Mouse (Mus musculus) heart, postnatal 4 days (tissue): Measurements from ENCODE around the gene Opn4. TPM values are rescaled to one million over a fixed set of nuclear protein-coding genes. Genes with fewer than 3 reads are reported as not detected.

Experiments
- DNase-seq: peaks from one replicate; pipeline ENCODE4 v3.0.0; 2021
- total RNA-seq, 2 experiments: library from RNA; stranded (reverse); gene quantifications; 2 replicates each; pipeline ENCODE4 v1.2.3; 2021

The Opn4 gene
- 1 to 10 TPM; 2.9 to 4.8 TPM for total RNA-seq

DNA sequence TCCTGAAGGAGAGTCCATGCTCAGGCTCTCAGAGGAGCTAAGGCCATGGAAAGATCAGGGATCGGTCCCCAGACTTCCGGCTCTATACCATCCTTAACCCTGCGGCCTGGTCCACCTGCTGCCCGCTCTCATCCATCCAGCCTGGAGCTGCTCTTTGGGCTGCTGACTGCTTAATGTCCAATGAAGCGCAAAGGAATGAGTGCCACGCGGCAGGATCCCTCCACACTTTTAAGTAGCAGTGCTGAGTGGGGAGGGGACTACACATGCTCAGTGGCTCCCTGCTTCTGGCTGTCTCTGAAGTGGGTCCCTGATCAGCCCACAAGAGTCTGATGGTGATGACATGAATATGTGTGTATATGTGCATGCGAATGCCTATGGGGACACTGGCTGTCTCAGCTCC, at the start of gene Opn4:
Opn4 (minus strand) TSS at position 202 of the 400 bp plus-strand sequence.
- DNase-seq: no peak

DNA sequence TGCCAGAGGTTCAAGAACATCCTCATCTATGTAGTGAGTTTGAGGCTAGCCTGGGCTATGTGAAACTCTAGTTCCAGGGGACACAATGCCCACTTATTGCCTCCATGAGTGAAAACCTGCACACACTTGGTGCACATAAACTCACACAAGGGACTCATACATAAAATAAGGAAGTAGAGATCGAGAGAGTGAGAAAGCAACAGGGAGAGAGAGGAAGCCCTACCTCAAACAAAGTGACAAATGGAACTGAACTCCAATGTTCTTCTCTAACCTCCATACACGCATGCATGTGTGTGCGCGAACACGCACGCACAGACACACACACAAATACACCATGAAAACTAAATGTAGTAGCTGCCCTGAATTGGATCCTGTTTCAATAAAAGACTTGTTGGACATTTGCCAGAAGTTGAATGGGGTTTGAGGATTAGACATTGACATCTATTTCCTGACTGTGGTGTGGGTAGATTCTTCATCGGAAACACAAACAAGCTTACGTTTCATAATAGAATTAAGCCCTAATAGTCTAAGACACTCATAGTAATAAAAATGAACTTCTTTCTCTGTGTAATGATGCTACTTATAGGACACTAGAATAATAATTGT, 48.0 kb upstream of the Opn4 start:
- DNase-seq: no peak

DNA sequence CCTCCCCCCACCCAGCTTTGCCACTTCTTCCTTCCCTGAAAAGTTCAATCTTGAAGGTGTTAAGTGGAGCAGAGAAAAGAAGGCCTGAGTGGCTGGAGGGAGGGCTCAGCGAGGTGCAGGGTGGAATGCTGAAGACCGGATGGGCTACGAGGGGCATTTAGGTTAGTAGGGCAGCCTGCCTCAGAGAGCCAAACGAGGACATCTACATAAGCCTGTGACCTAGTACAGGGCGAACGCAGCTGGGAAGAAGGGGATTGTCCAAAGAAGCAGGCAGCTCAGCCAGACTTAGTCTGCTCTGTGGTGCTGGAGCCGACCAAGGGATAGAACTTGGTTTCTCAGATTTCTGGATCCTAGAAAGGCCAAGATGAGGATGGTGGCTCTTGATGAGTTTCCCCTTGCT, 44.2 kb upstream of the Opn4 start:
- no peak for DNase-seq

DNA sequence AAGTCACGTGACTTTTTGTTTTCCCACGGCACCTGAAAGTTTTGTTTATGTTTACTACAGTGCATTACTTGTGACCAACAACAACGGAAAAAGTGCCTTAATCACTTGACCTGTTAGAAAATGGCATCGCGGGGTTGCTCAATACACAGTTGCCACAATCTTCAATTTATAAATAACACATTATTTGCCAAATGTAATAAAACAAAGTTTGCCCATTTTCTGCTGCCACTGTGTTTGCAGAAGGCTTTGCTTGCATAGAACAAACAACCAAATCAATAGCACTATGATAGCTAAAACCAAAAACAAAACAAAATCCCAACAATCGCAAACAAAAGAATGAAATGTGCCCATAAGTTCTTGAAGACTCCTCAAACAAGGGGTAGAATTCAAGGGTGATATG, 35.8 kb upstream of the Opn4 start:
- DNase-seq: no peak

DNA sequence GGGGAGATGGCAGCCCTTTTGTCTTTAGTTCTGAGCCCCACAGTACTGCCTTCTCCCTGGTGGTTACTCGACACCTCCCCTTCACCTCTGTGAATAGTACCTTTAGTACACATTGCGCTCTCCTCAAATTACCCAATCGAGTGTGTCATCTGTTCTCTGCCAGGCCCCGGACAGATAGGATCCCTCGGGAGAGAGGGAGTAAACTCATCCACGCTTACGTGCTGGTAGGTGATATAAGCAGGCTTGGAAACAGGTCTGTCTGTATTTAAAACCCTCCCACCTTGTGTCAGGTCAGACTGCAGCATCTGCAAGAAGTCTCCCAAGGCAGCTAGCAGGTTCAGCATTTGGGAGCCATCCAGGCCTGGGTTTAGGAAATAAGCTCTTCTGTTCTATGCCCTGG, 35.2 kb upstream of the Opn4 start:
- DNase-seq: no peak

DNA sequence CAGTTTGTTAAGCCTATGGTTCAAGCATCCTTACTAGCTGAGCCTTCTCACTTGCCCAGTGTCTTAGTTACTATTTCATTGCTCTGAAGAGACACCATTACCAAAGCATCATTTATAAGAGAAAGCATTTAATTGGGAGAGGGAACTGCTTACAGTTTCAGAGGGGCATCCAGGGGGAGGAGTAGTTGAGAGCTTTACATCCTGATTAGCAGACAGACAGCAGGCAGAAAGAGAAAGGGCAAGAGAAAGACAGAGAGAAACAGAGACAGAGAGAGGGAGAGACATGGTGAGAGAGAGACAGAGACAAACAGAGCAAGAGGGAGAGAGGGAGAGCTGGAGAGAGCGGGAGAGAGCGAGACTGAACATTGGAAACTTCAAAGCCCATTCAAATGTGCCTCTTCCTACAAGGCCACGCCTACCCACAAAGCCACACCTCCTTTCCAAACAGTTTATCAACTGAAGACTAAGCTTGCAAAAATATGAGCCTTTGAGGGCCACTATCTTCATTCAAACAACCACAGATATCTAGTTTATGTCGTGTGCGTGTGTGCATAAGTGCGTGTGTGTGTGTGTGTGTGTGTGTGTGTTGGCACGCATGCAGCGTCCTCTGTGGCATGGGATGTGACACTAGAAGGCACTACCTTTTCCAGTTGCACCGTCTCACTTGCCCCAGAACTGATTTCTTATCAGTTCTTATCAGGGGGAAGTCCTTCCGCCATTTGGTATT, 32.9 kb upstream of the Opn4 start:
- DNase-seq: no peak

DNA sequence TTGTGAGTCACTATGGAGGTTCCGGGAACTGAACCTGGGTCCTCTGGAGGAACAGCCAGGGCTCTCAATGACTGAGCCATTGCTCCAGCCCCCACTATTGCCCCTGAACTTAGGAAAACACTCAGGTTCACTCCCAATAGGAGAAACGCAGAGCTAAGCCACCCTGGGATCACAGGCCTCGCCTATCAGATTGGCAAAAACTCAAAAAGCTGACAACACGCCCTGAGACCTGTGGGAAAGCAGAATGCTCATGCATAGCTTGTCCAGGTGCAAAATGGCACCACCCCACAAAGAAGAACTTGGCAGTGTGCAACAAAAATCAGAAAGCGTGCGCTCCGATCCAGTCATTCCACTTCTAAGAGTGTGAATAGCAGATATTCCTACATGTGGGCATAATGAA, 26.9 kb upstream of the Opn4 start:
- no peak for DNase-seq

DNA sequence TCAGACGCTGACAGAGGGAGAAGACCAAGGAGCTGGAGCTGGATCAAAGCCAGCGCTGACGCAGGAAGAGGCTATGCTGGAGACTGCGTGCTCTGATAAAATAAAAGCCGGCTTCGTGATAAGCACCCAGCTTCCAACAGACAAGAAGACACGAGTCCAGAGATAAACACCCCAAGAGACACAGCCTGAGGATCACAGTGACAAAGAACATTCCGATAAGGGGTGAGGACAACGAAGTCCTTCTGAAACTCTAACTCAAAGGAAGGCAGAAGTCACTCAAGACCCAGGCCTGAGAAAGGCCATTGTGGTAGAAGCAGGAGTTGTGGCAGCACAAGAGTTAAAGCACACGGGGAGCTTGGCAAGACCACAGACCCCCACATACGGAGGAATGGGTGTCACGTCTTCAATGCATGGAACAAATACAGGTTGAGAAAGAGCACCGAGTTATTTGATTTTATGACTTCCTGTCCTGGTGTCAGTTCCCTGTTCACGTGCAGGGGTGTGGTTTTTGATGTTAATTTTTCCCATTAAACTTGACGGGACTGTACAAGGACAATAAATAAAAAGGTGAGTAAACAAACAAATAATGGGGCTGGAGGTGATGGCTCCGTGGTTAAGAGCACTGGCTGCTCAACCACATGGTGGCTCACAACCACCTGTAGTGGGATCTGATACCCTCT, 23.7 kb upstream of the Opn4 start:
- no peak for DNase-seq

DNA sequence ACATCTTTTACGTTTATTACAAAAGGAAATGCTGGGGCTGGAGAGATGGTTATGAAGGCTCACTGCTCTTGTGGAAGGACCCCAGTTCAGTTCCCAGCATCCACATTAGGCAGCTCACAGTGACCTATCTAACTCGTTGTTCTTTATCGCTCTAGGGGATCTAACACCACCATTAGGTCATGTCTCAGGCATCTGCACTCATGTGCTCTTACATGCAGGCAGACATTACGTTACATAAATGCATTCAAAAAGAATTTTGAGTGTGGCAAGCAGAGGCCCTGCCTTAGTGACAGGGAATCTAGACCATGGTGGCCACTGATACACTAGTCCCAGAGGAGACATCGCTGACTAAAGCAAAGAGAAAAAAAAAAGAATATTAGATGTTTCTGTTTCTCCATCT, 23.1 kb upstream of the Opn4 start:
- no peak for DNase-seq

DNA sequence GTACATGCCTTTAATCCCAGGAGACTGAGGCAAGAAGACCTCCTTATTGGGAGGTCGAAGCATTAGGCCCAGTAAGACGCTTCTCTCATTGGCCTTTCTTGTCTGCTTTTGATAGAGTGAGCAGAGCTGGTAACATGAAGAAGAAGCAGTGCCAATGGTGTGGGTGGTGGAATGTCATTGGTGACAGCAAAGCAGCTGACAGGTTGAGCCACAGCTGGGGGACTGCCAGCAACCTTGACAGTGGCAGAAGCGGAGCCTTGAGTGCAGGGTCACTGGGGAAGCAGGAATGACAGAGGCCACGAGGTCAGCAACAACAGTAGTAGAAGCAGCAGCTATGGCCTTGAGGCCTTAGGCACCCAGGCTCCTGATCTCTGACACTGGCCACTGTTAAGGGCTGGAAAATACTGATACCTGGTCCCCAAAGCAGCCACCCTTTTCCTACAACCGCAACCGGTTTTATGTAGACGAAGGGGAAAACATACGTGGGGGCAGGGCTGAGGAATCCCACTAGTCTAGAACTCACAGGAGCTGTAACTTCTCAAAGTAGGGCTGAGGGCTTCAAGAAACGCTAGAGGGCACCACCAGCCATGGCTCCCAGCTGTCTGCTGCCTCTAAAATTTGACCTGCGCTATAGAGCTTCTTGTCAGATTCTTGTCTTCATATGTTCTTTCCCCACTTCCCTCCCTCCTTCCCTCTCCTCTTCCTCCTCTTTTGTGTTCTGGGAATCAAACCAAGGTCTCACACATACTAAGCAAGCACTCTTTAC, 20.9 kb upstream of the Opn4 start:
- peak; percentile 55 for DNase-seq

DNA sequence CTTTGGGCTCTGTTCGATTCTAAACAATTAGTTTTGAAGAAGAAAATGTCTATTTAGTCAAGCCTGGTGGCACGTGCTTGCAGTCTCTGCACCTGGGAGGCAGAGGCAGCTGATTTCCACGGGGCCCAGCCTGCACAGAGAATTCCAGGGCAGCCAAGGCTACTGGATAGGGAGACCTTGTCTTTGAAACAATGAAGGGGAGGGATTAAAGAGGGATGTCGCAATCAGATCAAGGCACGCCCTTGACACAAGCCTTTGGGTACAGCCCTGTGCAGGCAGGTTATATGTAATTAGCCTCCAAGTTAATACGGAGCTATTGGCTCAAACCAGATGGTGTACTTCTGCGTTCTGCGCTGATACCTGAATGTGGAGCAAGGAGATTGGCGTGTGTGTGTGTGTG, 18.9 kb upstream of the Opn4 start:
- no peak for DNase-seq

DNA sequence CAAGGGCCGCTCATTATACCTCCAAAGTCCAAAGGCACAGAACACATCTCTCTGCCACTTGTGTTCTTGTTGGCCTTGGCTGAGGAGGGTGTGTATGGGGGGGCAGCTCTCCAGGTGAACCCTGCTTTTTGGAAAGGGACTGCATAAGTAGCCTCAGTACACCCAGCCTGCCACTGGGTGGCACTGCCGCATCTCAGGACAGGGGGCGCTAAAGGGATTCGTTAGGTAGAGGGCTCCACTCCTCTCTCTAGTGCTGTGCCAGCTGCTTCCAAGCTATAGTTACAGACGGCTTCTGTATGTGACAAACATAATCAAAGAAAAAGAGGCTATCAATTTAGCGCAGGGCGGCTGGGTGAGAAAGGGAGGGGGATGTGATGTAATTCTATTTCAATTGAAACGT, 16.9 kb upstream of the Opn4 start:
- peak; percentile 91 for DNase-seq

DNA sequence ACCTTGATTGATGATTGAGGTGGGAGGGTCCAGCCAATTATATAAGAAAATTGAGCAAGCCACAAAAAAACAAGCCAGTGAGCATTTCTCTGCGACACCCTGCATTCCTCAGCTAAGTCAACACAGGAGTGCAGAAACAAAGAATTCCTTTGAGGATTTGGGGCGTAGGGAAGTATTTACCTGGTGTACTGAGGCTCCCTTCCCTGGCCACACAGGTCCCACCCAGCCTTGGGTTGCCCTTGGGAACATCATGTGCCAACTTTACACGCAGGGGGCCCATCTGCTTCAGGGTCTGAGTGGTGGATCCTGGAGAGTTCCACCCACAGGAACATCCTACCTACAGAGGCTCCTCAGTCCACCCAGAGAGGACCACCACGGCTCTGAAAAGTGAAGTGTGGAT, 15.7 kb upstream of the Opn4 start:
- no peak for DNase-seq

DNA sequence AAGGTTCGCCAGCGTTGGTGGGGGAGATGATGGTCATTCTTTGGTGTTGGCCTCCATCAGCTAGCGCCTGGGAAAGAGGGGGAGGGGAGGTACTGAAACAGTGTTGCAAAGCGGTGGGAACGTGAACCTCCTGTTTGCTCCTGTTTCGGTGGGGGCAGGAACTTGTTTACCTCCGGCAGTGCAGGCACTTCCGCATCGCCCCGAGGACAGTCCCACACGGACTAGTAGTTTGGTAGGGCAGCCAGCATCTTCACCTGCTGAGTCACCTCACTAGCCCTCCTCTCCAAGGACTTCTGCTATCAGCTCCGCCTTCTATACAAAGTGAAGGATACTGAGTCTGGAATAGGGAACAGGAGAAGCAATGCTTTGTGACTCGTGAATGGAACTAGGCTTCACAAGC, 15.1 kb upstream of the Opn4 start:
- no peak for DNase-seq

DNA sequence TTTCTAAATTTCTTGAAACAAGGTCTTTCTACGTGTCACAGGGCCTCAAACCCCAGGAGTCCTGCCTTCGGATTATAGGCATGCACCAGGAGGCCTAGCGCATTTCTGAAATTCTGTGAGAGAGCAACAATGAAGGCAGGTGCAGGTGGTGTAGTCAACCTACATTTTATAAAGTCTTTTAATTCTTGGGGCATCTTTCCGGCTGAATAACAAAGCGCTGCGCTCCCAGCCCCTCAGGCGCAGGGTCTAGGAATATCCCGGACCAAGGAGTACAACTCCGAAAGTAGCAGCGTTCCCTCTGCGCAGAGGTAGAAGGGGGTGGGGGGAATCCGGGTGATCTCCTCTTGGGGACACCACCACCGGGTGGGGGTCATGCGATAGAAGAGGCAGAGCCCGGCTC, 14.6 kb upstream of the Opn4 start:
- DNase-seq: no peak

DNA sequence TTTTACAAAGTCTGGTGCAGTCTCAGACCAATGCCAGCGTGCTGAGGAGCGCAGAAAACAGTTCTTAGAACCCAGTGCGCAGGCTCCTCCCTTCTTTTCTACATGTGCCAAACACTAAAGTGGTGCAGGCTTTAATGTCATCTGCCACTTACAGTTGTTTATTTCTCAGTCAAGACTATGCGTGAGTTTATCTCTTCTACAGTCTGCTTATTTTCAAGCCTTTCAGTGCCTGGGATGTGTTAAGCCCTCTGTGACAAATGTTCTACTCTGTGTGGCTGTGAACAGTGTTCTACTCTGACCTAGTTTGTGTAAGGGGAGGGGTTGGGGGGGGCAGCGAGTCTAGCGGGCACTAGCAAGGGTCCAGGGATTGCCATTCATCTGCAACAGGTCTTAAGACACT, 13.6 kb upstream of the Opn4 start:
- no peak for DNase-seq

DNA sequence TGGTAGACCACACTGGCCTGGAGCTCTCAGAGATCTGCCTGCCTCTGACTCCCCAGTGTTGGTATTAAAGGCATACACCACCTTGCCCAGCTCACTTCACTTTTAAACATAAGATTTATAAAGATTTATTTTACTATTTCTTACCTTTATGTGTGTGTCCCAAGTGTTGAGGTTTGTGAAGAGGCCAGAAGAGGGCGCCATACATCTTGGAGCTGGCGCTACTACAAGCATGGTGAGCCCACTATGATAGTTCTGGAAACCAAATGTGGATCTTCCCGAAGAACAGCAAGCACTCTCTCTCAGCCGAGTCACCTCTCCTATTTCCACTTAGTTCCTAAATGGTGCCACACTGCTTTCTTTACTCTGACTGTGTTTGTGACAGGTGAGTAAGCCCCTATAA, 12.3 kb upstream of the Opn4 start:
- no peak for DNase-seq

DNA sequence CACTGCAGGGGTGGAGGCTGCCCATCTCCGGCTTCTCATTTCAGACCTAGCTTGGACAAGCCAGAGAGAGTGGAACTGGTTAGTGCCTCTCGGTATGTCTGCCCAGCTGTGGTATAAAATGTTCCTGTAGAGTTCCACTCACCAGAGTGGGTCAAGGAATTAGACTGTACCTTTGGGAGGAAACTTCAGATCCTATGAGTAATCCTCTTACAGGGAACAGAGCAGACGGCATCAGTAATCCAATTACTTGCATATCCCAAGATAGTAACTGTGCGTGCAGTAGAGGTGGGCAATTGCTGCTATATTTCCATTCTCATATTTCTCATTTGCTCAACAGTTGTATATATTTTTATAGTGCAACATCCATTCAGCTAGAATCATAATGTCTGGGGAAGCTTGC, 11.6 kb upstream of the Opn4 start:
- DNase-seq: no peak

DNA sequence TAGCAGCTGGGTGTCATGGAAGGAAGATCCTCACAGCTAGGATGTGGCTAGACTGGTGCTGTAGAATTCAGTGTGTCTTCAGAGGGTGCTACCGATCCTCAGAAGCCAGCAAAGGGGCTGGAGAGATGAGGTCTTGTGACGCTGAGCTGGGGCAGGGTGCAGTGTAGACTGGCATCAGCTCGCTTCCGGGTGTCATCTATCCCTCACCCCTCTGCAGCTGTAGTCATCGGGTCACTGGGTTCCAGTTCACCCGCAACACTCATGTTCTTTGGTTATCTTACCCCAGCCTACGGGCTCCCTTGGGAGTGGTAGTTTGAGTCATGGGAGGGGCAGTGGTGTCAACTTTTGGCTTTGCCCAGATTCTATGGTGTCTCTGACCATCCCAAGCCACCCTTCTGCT, 2.0 kb upstream of the Opn4 start:
- DNase-seq: no peak

DNA sequence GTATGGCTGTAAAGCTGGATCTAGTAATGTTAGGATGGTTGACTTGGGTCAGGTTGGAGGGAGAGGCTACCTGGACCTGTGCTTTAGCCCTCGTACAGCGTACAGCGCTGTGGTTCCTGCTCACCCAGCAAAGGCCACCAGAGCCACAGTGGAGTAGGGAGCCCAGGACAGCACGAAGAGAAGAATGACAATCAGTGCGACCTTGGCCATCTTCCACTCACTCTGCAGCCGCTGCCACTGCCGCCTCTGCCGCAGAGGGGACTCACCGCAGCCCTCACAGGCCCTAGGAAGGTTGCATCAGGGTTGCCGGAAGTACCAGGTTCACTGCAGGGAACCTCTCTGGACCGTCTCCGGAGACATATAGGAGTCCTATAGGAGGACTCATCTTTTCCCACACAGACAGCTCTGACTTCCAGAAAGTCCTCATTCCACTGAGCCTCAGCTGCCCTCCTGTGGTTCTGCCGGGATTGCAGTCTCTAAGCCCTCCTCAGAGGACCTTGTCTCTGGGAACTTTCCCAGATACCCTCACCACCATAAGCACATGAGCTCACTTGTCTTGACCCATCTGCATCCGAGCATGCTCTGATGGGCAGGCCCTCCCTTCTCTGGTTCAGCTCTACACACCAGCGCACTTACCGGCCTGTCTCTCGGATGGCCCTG, 4.2 kb downstream of the Opn4 start:
- DNase-seq: peak; percentile 49

DNA sequence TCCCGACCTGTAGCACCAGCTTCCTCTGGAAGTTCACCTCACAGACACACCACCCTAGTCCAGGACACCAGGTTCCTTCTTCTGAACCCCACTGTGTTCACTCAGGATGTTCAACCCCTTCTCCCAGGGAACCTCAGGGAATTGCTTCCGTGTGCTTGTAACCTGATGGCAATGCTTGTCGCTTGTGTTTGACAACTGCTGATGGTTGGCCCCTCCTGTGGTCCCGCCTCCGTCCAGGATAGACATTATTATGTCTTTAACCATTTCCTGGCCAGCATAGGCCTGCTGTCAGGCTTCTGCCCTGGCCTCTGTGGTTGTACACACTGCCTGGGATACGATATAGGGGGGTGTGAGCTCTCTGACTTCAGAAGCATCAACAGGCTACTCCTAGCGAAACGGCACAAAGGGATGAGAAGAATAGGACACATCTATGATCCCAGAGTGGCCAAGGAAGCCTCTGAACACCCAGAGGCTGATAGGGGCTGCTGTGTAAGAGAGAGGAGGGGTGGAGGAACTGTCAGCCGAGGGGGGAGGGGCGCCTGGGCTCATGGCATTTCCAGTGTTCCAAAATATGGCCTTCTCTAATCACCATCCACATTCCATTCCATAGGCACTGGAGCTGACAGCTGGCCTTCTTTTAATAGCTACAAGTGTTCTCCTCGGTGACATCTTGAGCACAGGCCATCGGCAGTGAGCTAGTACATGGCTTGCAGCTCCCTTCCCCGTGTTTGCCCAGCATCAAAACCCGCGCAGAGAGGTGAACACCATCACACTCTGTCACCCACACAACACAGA, 8.0 kb downstream of the Opn4 start:
- peak; percentile 83 for DNase-seq
